Mouse (Mus musculus): ENCODE measurements around the gene Agpat3. TPM values are rescaled to one million over a fixed set of nuclear protein-coding genes. Genes with fewer than 3 reads are reported as not detected.

The Agpat3 gene
- polyA plus RNA-seq, 1 experiment: 178 TPM

DNA sequence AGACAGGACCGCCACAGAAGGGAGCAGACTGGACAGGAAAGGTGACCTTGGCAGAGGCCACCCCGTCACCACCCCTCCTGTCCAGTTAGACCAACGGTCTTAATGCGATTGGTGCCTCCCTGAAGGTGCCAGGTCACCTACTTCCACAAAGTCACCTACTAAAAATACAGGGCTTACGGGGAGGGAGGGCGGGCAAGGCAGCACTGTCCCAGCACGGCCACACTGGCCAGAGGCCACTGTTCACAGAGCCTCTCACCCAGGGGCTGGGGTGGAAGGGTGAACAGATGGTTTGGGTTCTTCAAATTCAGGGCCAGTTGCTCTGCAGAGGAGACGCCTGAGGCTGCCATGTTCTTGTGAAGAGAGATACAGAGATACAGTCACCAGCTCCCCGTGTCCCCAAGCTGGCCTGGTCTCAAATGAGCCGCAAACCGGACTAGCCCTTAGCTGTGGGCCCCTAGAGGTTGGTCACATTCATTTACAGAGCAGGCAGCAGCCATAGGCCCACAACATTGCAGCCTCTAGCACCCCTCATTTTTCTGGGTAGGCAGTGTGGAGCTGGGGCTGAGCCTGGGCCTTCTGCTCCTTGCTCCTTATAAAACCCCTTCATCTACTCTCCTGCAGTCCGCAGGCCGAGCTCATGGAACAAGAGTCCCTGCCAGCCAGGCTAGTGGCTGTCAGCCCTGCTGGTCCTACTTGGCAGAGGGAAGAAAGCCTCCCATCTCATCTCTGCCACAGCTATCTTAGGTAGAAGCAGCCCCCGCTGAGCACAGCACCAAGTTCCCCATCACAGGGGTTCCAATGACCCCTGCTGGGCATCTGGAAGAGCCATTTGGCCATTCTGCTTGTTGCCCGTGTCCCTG, 35.8 kb downstream of the Agpat3 start:
- WGBS: 88% methylated on average over 15 of the region's 15 CpGs
- Histone ChIP-seq H3K27ac (ENCODE audit: insufficient read depth, low read depth, low read length) (no peak overlapping the region), H3K27me3 (ENCODE audit: control insufficient read depth, insufficient read depth, low read length) (no peaks in the 10 kb centered on the region), H3K36me3 (ENCODE audit: control insufficient read depth, insufficient read depth, low read length) (no peaks in the 10 kb centered on the region), H3K4me1 (ENCODE audit: control insufficient read depth, insufficient read depth, insufficient read length, low read length) (peaks cover 22% of the 10 kb centered on the region), H3K4me3 (ENCODE audit: low read depth, low read length) (no peak overlapping the region)
- TF ChIP-seq POLR2A (IDR thresholded peaks at IDR 0.05; ENCODE audit: low read depth, low read length) (no peak), CTCF (IDR thresholded peaks at IDR 0.05; ENCODE audit: extremely low read depth, insufficient read length, insufficient replicate concordance, low read depth, low read length) (no peak)

DNA sequence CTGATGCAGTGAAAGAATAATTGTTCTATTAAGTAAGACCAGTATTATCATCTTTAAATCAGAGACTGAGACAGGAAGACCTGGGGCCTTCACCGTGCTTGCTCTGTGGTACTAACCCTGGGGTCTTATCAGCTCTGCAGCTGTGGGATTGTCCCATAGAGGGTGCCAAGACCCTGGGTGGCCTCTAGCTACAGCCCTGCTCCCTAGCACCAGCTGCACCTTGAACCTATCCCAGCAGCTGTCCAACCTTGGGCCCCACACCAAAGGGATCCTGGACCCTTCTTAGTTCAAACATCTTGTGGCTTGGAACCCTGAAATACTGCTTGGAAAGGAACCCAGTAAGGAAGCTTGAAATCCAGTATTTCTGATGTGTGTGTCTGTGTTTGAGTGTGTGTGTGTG, 37.1 kb downstream of the Agpat3 start:
- H3K36me3 ChIP-seq (ENCODE audit: control insufficient read depth, insufficient read depth, low read length): no peaks in the 10 kb centered on the region
- no peak overlapping the region for H3K27ac ChIP-seq (ENCODE audit: insufficient read depth, low read depth, low read length)
- 42% methylated on average over 1 of the region's 1 CpGs for WGBS
- peaks cover 26% of the 10 kb centered on the region for H3K4me1 ChIP-seq (ENCODE audit: control insufficient read depth, insufficient read depth, insufficient read length, low read length)
- TF ChIP-seq CTCF (IDR thresholded peaks at IDR 0.05; ENCODE audit: extremely low read depth, insufficient read length, insufficient replicate concordance, low read depth, low read length): no peak
- TF ChIP-seq POLR2A (IDR thresholded peaks at IDR 0.05; ENCODE audit: low read depth, low read length): no peak
- no peaks in the 10 kb centered on the region for H3K27me3 ChIP-seq (ENCODE audit: control insufficient read depth, insufficient read depth, low read length)
- no peak overlapping the region for H3K4me3 ChIP-seq (ENCODE audit: low read depth, low read length)

DNA sequence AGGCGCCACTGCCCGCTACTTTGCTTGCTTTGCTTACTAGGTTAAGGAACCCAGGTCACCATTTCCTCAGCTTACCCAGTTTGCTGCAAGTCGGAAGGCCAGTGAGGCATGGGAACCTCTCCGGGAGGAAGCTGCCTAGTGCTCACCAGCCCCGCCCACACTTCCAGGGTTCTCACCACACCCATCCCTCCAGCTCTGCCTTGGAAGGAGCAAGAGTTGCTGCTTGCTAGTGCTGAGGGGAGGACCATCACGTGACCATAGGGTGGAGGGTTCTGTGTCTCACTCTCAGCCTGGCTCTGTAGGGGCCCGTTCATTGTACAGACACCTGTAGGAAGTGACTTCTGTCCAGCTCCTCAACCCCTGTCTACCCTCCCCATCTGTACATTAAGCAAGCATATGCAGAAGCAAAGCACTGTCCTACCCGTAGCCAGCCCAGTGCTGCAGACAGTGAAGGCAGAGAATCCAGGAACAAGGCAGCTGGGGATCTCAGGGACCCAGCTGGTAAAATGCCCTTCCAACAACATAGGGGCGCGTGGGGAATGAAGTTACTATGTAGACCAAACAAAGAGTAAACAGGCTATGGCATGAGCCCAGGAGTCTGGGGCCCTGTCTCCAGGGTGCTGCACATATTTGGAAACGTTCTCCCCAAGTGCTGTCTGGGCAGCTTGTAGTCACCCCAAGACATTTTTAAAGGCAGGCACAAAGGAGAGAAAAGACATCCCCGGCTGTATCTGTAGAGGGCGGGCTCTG, 40.2 kb downstream of the Agpat3 start:
- peaks cover 23% of the 10 kb centered on the region for H3K4me1 ChIP-seq (ENCODE audit: control insufficient read depth, insufficient read depth, insufficient read length, low read length)
- no peak for TF ChIP-seq CTCF (IDR thresholded peaks at IDR 0.05; ENCODE audit: extremely low read depth, insufficient read length, insufficient replicate concordance, low read depth, low read length)
- no peak for TF ChIP-seq POLR2A (IDR thresholded peaks at IDR 0.05; ENCODE audit: low read depth, low read length)
- H3K27ac ChIP-seq (ENCODE audit: insufficient read depth, low read depth, low read length): peak overlapping the region; percentile 3; the same call in 1 of the 2 replicates
- H3K4me3 ChIP-seq (ENCODE audit: low read depth, low read length): no peak overlapping the region
- no peaks in the 10 kb centered on the region for H3K27me3 ChIP-seq (ENCODE audit: control insufficient read depth, insufficient read depth, low read length)
- WGBS: 39% methylated on average over 13 of the region's 13 CpGs
- no peaks in the 10 kb centered on the region for H3K36me3 ChIP-seq (ENCODE audit: control insufficient read depth, insufficient read depth, low read length)

DNA sequence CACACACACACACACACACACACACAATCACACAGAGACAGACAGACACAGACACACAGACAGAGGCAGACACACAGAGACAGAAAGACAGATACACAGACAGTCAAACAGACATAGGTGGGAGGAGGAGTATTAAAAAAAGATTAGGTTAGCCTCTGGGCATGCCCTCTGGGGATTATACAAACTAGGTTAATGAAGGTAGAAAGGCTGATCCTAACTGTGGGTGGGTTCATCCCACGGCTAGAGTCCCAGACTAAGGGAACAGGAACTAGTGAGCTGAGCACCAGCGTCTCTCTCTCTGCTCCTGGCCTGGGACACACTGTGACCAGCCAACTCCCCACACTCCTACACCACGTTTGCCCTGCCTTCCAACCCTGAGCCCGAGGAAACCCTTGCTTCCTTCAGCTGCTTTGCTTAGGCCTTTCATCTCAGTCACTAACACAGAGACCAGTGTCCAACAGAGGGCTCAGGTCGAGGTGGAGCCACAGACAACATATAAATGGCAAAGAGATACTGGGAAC, 41.5 kb downstream of the Agpat3 start:
- Histone ChIP-seq H3K4me1 (ENCODE audit: control insufficient read depth, insufficient read depth, insufficient read length, low read length) (peaks cover 23% of the 10 kb centered on the region), H3K27me3 (ENCODE audit: control insufficient read depth, insufficient read depth, low read length) (no peaks in the 10 kb centered on the region), H3K36me3 (ENCODE audit: control insufficient read depth, insufficient read depth, low read length) (no peaks in the 10 kb centered on the region), H3K27ac (ENCODE audit: insufficient read depth, low read depth, low read length) (no peak overlapping the region), H3K4me3 (ENCODE audit: low read depth, low read length) (no peak overlapping the region)
- WGBS: 38% methylated on average over 5 of the region's 5 CpGs
- TF ChIP-seq CTCF (IDR thresholded peaks at IDR 0.05; ENCODE audit: extremely low read depth, insufficient read length, insufficient replicate concordance, low read depth, low read length) (no peak), POLR2A (IDR thresholded peaks at IDR 0.05; ENCODE audit: low read depth, low read length) (no peak)

DNA sequence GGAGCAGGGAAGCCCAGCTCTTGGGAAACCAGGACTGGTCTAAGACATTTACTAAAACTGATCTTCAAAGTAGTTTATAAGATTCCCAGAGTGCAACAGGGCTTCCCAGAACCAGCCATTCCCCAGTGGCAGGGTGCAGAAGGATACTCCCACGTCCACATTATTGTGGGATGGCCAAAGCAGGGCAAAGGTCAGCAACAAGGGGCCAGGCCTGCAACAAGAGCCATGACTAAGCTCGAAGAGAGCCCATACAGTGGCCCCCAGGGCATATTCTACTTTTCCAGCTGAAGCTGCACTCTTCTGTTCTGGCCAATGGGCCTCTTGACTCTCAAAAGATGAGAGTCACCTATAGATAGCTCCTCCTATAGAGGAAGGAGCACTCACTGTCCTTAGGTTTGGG, 43.7 kb downstream of the Agpat3 start:
- Histone ChIP-seq H3K27ac (ENCODE audit: insufficient read depth, low read depth, low read length) (no peak overlapping the region), H3K36me3 (ENCODE audit: control insufficient read depth, insufficient read depth, low read length) (no peaks in the 10 kb centered on the region), H3K4me3 (ENCODE audit: low read depth, low read length) (no peak overlapping the region), H3K27me3 (ENCODE audit: control insufficient read depth, insufficient read depth, low read length) (no peaks in the 10 kb centered on the region), H3K4me1 (ENCODE audit: control insufficient read depth, insufficient read depth, insufficient read length, low read length) (peaks cover 28% of the 10 kb centered on the region)
- TF ChIP-seq POLR2A (IDR thresholded peaks at IDR 0.05; ENCODE audit: low read depth, low read length) (no peak), CTCF (IDR thresholded peaks at IDR 0.05; ENCODE audit: extremely low read depth, insufficient read length, insufficient replicate concordance, low read depth, low read length) (no peak)
- WGBS: 40% methylated on average over 2 of the region's 2 CpGs

DNA sequence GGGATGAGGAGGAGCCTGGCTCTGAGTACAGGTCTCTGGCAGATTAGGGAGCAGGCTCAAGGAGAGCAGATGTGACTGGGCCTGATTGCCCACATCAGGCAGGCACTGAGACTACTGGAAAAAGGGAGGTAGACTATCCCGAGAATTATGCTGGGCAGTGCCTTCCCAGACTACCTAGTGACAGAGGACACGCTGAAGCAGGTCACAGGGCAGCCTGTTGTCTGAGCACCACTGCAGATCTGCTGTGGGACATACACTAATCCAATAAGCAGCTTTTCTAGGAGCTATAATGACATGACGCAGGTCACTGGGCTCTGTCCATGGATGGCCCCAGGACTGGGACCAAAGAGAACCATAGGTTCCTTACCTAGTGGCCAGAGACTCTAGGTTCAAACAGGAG, 44.9 kb downstream of the Agpat3 start:
- TF ChIP-seq POLR2A (IDR thresholded peaks at IDR 0.05; ENCODE audit: low read depth, low read length): no peak
- no peak for TF ChIP-seq CTCF (IDR thresholded peaks at IDR 0.05; ENCODE audit: extremely low read depth, insufficient read length, insufficient replicate concordance, low read depth, low read length)
- Histone ChIP-seq H3K36me3 (ENCODE audit: control insufficient read depth, insufficient read depth, low read length) (no peaks in the 10 kb centered on the region), H3K4me1 (ENCODE audit: control insufficient read depth, insufficient read depth, insufficient read length, low read length) (peaks cover 26% of the 10 kb centered on the region), H3K4me3 (ENCODE audit: low read depth, low read length) (no peak overlapping the region), H3K27me3 (ENCODE audit: control insufficient read depth, insufficient read depth, low read length) (no peaks in the 10 kb centered on the region), H3K27ac (ENCODE audit: insufficient read depth, low read depth, low read length) (no peak overlapping the region)
- 94% methylated on average over 3 of the region's 3 CpGs for WGBS

DNA sequence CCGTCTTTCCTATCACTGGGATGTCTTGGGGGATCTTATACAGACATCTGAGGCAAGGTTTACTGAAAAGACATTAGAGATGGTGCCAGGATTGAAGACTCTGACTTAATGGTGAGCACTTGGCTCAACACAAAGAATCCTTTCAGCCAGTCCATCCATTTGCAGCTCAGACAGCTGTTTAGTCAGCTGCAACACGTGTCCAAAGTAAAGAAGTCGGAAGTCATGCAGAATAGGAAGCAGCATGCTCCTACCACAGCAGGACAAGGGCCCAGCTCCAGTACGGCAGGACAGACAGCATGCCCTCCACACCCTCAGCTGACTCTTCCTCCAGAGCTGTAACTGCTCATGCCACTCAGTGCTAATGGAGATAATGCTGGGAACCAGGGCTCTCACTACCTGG, 46.3 kb downstream of the Agpat3 start:
- Histone ChIP-seq H3K4me3 (ENCODE audit: low read depth, low read length) (no peak overlapping the region), H3K27ac (ENCODE audit: insufficient read depth, low read depth, low read length) (no peak overlapping the region), H3K36me3 (ENCODE audit: control insufficient read depth, insufficient read depth, low read length) (no peaks in the 10 kb centered on the region), H3K27me3 (ENCODE audit: control insufficient read depth, insufficient read depth, low read length) (no peaks in the 10 kb centered on the region), H3K4me1 (ENCODE audit: control insufficient read depth, insufficient read depth, insufficient read length, low read length) (peaks cover 16% of the 10 kb centered on the region)
- WGBS: 63% methylated on average over 4 of the region's 4 CpGs
- TF ChIP-seq CTCF (IDR thresholded peaks at IDR 0.05; ENCODE audit: extremely low read depth, insufficient read length, insufficient replicate concordance, low read depth, low read length) (no peak), POLR2A (IDR thresholded peaks at IDR 0.05; ENCODE audit: low read depth, low read length) (no peak)

Measured in small intestine, adult 2 months (tissue).